Mouse (Mus musculus) cortical plate, adult 2 months (tissue): ENCODE measurements at regions not wholly inside any gene's neighbourhood (a gene's known extent, or its start where the extent isn't known, plus 50 kb on each side); places are given as distances from the start of the nearest gene placed in this dataset.

Experiments used
- CTCF ChIP-seq: fragments of 200-500 bp; IDR thresholded peaks from 2 replicates; pipeline ENCODE4 v1.5.1; 2011; ENCODE audit warnings: mild to moderate bottlenecking, control low read depth, low read length; ENCODE audit not compliant: insufficient read depth; ENCODE audit errors: extremely low read depth
- POLR2A ChIP-seq: fragments of 200-500 bp; IDR thresholded peaks from 2 replicates; pipeline ENCODE4 v1.6.1; 2011; ENCODE audit warnings: mild to moderate bottlenecking, low read length, control low read depth; ENCODE audit not compliant: insufficient read depth; ENCODE audit errors: extremely low read depth

DNA sequence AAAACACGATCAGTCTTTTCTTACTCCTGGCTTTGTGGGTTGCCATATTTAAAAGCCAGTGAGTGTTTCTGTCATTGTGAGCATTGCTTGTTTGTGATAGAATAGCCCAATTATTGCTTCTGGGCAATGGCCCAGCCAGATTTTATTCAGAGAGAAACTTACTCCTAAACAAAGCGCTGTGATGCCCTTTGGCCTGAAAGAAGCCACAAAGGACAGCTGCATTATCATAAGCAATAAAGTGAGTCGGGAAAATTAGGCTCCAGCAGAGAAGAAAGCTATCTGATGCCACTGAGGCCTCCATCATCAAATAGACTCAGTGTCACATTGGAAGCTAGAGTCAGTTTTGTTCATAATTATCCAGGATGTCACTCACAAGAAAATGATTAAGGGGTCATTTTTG is 644.9 kb upstream of the Tle4 start:
- TF ChIP-seq POLR2A (no peak), CTCF (no peak)
